Mouse (Mus musculus) heart, postnatal 0 days (tissue): ENCODE measurements at regions not wholly inside any gene's neighbourhood (a gene's known extent, or its start where the extent isn't known, plus 50 kb on each side); places are given as distances from the start of the nearest gene placed in this dataset.

ENCODE experiments used
- CTCF ChIP-seq: IDR thresholded peaks from 2 replicates; pipeline ENCODE4 v1.5.1; 2016; ENCODE audit warnings: antibody characterized with exemption, control low read depth, low read depth
- EP300 ChIP-seq: IDR thresholded peaks from 2 replicates; pipeline ENCODE4 v1.6.1; 2016; ENCODE audit warnings: antibody characterized with exemption, low read depth

- TF ChIP-seq EP300 (no peak), CTCF (no peak)
Observed at GRCm38 (mm10) chr1:150225529-150225928, 93.7 kb upstream of the Pdc start.
